Mouse (Mus musculus) heart, embryonic 15.5 days (tissue): ENCODE measurements around the gene Btbd35f7. TPM values are rescaled to one million over a fixed set of nuclear protein-coding genes. Genes with fewer than 3 reads are reported as not detected.
"Not testable (repeated sequence)": the region's sequence is repeated elsewhere in the genome, so short reads cannot be mapped to it uniquely, and the experiment has no call there.

Experiments
- ATAC-seq: fragments of 200-750 bp; cut with Nextera tagmentation; replicated peaks from 2 replicates; pipeline ENCODE4 v1.8.0; 2017; ENCODE audit warnings: low read depth, moderate TSS enrichment; ENCODE audit not compliant: insufficient number of reproducible peaks, insufficient read depth, low FRiP score
- H3K27ac ChIP-seq: fragments of 300-500 bp; sonication (generic); 2 replicates; pipeline ENCODE4 v1.5.1; 2015; ENCODE audit warnings: mild to moderate bottlenecking, inconsistent platforms
- H3K27me3 ChIP-seq: fragments of 300-500 bp; sonication (generic); 2 replicates; pipeline ENCODE4 v1.6.1; 2015; ENCODE audit warnings: inconsistent platforms
- H3K36me3 ChIP-seq: fragments of 300-500 bp; sonication (generic); 2 replicates; pipeline ENCODE4 v1.6.1; 2015; ENCODE audit warnings: mild to moderate bottlenecking, inconsistent platforms
- H3K4me1 ChIP-seq: fragments of 300-500 bp; sonication (generic); replicated peaks from 2 replicates; pipeline ENCODE4 v1.6.1; 2015; ENCODE audit warnings: inconsistent platforms
- H3K4me2 ChIP-seq: fragments of 300-500 bp; sonication (generic); 2 replicates; pipeline ENCODE4 v1.6.1; 2015; ENCODE audit warnings: inconsistent platforms, mild to moderate bottlenecking, moderate library complexity
- H3K4me3 ChIP-seq: fragments of 300-500 bp; sonication (generic); 2 replicates; pipeline ENCODE4 v1.5.1; 2015; ENCODE audit warnings: mild to moderate bottlenecking, inconsistent platforms
- H3K9ac ChIP-seq: fragments of 300-500 bp; sonication (generic); 2 replicates; pipeline ENCODE4 v1.6.1; 2015; ENCODE audit warnings: mild to moderate bottlenecking, inconsistent platforms
- H3K9me3 ChIP-seq: fragments of 300-500 bp; sonication (generic); replicated peaks from 2 replicates; pipeline ENCODE4 v1.6.1; 2016; ENCODE audit warnings: inconsistent platforms
- WGBS: fragments of 180-500 bp; shearing (Covaris S2); methylation state at CpG from one replicate; pipeline ENCODE4 v1.1.7; 2015; ENCODE audit warnings: mixed read lengths; 5-methylcytosine and 5-hydroxymethylcytosine counted together
- polyA plus RNA-seq: library from polyadenylated mRNA; unstranded; fragments of >200 nt; fragmentation: Nextera tagmentation; extraction: Ambion mirVana; gene quantifications from 2 replicates; pipeline ENCODE4 v1.2.1, GENCODE M21; 2015

Gene Btbd35f7
- polyA plus RNA-seq, result not detected in 2 replicates

GRCm38 (mm10) chrX:5668767-5669166 is at the start of gene Btbd35f7:
Btbd35f7 (plus strand) TSS chrX:5669067.
- H3K9ac ChIP-seq, ATAC-seq, H3K4me1 ChIP-seq, H3K36me3 ChIP-seq, H3K9me3 ChIP-seq, H3K4me2 ChIP-seq, H3K27ac ChIP-seq, H3K4me3 ChIP-seq, H3K27me3 ChIP-seq: not testable (repeated sequence)
- no CpG with 5 or more reads among the region's 2 CpGs for WGBS

Other genes starting within 250 kb of the Btbd35f7 start
- not detected in 2 replicates for gene Mycs, start 199.8 kb upstream of the Btbd35f7 start, polyA plus RNA-seq